Mouse (Mus musculus): ENCODE data around the gene Pbdc1. TPM values are rescaled to one million over a fixed set of nuclear protein-coding genes. Genes with fewer than 3 reads are reported as not detected.

Gene Pbdc1
- 10 to 100 TPM; 46.1 to 56.5 TPM for total RNA-seq (2023)

DNA sequence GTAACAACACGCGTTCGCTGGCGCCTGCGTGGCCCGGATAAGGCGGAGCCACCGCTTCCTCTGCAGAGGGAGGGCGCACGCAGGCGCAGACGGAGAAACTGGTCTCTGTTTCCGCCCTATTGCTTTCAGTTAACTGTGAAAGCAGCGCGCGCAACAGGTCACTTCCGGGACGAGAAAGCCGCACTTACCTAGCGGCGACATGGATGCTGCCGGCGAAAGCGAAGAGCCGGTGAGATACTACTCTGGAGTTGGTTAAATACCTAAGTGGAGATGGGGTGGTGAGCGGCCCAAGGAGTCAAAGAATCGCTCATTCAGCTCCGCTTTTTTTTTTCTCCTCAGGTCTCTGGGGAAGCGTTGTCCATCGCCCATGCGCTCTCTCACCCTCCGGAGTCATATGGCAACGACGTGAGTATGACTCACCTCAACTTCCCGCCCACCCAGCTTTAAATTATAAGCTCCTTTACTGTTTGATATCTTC lies at the start of gene Pbdc1:
Gene Pbdc1 (plus strand): TSS at position 142 of the 478 bp plus-strand sequence.

DNA sequence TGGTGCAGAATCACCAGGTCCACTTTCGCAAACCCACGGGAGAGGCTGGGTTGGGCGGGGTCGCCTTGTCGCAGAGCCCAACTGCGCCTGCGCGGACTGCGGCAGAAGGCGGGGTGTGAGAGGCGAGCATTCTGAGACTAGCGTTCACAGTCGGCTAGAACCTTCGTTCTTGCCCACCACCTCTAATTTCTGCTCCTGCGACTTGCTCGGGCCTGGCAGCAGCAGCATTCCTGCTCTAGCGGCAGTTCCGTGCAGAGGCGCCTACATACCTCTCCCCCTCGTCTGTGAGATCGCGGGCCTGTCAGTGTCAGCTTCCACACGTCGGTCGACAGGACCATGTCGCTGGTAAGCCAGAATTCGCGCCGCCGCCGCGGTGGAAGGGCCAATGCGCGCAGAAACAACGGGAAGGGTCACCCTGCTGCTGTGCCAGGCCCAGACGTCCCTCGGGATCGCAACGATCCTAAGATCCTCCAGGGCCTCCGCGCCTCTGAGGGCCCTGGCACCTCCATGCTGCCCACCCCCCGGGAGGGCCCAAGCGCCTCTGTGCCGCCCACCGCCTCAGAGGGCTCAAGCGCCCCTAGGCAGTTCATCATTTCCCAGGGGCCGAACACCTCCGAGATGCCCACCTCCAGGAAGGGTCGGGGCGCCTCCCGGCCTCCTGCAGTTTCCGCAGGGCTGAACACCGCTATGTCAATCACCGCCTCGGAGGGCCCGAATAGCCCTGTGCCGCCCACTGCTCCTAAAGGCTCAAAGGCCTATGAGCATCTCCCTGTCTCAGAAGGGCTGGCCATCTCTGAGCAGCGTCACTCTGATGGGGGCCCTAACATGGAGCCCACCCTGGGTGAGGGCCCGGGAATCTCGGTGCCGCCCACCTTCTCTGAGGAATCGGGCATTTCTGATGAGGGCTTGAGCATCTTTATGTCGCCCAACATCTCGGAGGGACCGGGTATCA lies 41.0 kb downstream of the Pbdc1 start, which contains the start of gene Magee1:
Gene Magee1 (plus strand): TSS at position 104 of the 952 bp plus-strand sequence.

Other genes starting within 250 kb of the Pbdc1 start
- gene Magee2, start 222.5 kb upstream of the Pbdc1 start, total RNA-seq (2023) = not detected
- 1 to 10 TPM; 1.2 to 2.5 TPM for gene Magee1, start 40.6 kb downstream of the Pbdc1 start, total RNA-seq (2023)

Data from B cell, adult 67 days (primary cell).